Mouse (Mus musculus) megakaryocyte-erythroid progenitor cell, adult 5-6 weeks (primary cell): ENCODE data around the gene Oxnad1. TPM values are rescaled to one million over a fixed set of nuclear protein-coding genes. Genes with fewer than 3 reads are reported as not detected.
A peak's percentile ranks its signal among the peaks of the same experiment; 100 is the strongest.
"Not testable (repeated sequence)": the region's sequence is repeated elsewhere in the genome, so short reads cannot be mapped to it uniquely, and the experiment has no call there.

Experiments used
- ATAC-seq: replicated peaks from 2 replicates; pipeline ENCODE4 v1.8.0; 2016; ENCODE audit warnings: mild to moderate bottlenecking, inconsistent platforms; ENCODE audit not compliant: severe bottlenecking, poor library complexity, low FRiP score, low TSS enrichment
- total RNA-seq, 2 experiments: library from RNA; stranded (forward) in 1 of 2; stranded (reverse) in 1 of 2; fragments of 200-1000, 215-1000 nt in 1 of 2; fragments of >200 nt in 1 of 2; fragmentation: Nextera tagmentation in 1 of 2; gene quantifications; 2 replicates each; pipeline ENCODE4 v1.2.3; 2014 to 2017

Oxnad1 gene
- total RNA-seq, 2 experiments from 2014 or later = 28.7 to 34.8 TPM

GRCm38 (mm10) chr14:32086226-32086625 lies 1.1 kb downstream of the Oxnad1 start:
- ATAC-seq = no peak

- ATAC-seq = not testable (repeated sequence)
These were observed 2.5 kb downstream of the Oxnad1 start for GRCm38 (mm10) chr14:32087584-32088248.

- no peak for ATAC-seq
These were observed 6.0 kb downstream of the Oxnad1 start for GRCm38 (mm10) chr14:32091124-32091523.

GRCm38 (mm10) chr14:32091704-32092103 lies 6.5 kb downstream of the Oxnad1 start:
- ATAC-seq = no peak

GRCm38 (mm10) chr14:32093018-32093417 lies 7.8 kb downstream of the Oxnad1 start:
- ATAC-seq = no peak

GRCm38 (mm10) chr14:32093500-32094117 lies 8.4 kb downstream of the Oxnad1 start:
- ATAC-seq = peak; percentile 78

GRCm38 (mm10) chr14:32095646-32096045 lies 10.5 kb downstream of the Oxnad1 start:
- no peak for ATAC-seq

- no peak for ATAC-seq
These were observed 11.6 kb downstream of the Oxnad1 start for GRCm38 (mm10) chr14:32096740-32097139.

- ATAC-seq = no peak
These were observed 12.5 kb downstream of the Oxnad1 start for GRCm38 (mm10) chr14:32097691-32098090.

GRCm38 (mm10) chr14:32098951-32099350 lies 13.8 kb downstream of the Oxnad1 start:
- ATAC-seq = no peak

GRCm38 (mm10) chr14:32103556-32103955 lies 18.4 kb downstream of the Oxnad1 start:
- no peak for ATAC-seq

- ATAC-seq = no peak
These were observed 20.5 kb downstream of the Oxnad1 start for GRCm38 (mm10) chr14:32105663-32106062.

- no peak for ATAC-seq
These were observed 21.7 kb downstream of the Oxnad1 start for GRCm38 (mm10) chr14:32106911-32107310.

- ATAC-seq = not testable (repeated sequence)
These were observed 26.9 kb downstream of the Oxnad1 start for GRCm38 (mm10) chr14:32112124-32112523.

GRCm38 (mm10) chr14:32120940-32121919 lies 36.1 kb downstream of the Oxnad1 start:
- ATAC-seq = no peak

- peak; percentile 81 for ATAC-seq
These were observed 36.7 kb downstream of the Oxnad1 start for GRCm38 (mm10) chr14:32121920-32122315.

GRCm38 (mm10) chr14:32124261-32124660 lies 39.1 kb downstream of the Oxnad1 start:
- no peak for ATAC-seq

- not testable (repeated sequence) for ATAC-seq
These were observed 40.1 kb downstream of the Oxnad1 start for GRCm38 (mm10) chr14:32125256-32125655.

- no peak for ATAC-seq
These were observed 43.2 kb downstream of the Oxnad1 start for GRCm38 (mm10) chr14:32128409-32128808.

- ATAC-seq = peak; percentile 82
These were observed 46.7 kb downstream of the Oxnad1 start for GRCm38 (mm10) chr14:32131836-32132235.
